Mouse (Mus musculus) cerebellum, postnatal 14 days (tissue): ENCODE measurements around the gene Camsap2.

Experiments used
- DNase-seq, 2 experiments: peaks; one replicate each; pipeline ENCODE4 v3.0.0; 2021; ENCODE audit warnings: mixed read lengths in 2 of 2

Gene Camsap2

GRCm38 (mm10) chr1:136345454-136346372 is at the start of gene Camsap2:
Gene Camsap2, minus strand, starts transcription at chr1:136346104.
- DNase-seq: peak; percentile 96 to 98

- DNase-seq: no peak
Observed at GRCm38 (mm10) chr1:136395073-136395472, 49.2 kb upstream of the Camsap2 start.

- peak; percentile 26 to 40 for DNase-seq
Observed at GRCm38 (mm10) chr1:136394506-136394905, 48.6 kb upstream of the Camsap2 start.

GRCm38 (mm10) chr1:136386914-136387313 is 41.0 kb upstream of the Camsap2 start:
- DNase-seq: no peak

GRCm38 (mm10) chr1:136381583-136381982 is 35.7 kb upstream of the Camsap2 start:
- peak; percentile 48 to 58 for DNase-seq

GRCm38 (mm10) chr1:136381169-136381568 is 35.3 kb upstream of the Camsap2 start:
- peak; percentile 59 to 61 for DNase-seq

GRCm38 (mm10) chr1:136380606-136381005 is 34.7 kb upstream of the Camsap2 start:
- DNase-seq: no peak

- no peak for DNase-seq
Observed at GRCm38 (mm10) chr1:136380161-136380560, 34.3 kb upstream of the Camsap2 start.

GRCm38 (mm10) chr1:136379261-136379660 is 33.4 kb upstream of the Camsap2 start:
- DNase-seq: no peak

GRCm38 (mm10) chr1:136365986-136366385 is 20.1 kb upstream of the Camsap2 start:
- DNase-seq: no peak

GRCm38 (mm10) chr1:136364711-136365110 is 18.8 kb upstream of the Camsap2 start:
- DNase-seq: peak; percentile 77 to 80

GRCm38 (mm10) chr1:136363035-136363434 is 17.1 kb upstream of the Camsap2 start:
- DNase-seq: no peak

- no peak for DNase-seq
Observed at GRCm38 (mm10) chr1:136362567-136362966, 16.7 kb upstream of the Camsap2 start.

- no peak for DNase-seq
Observed at GRCm38 (mm10) chr1:136361373-136361772, 15.5 kb upstream of the Camsap2 start.

- DNase-seq: no peak
Observed at GRCm38 (mm10) chr1:136360909-136361308, 15.0 kb upstream of the Camsap2 start.

GRCm38 (mm10) chr1:136358841-136359360 is 13.0 kb upstream of the Camsap2 start:
- no peak for DNase-seq

- DNase-seq: no peak
Observed at GRCm38 (mm10) chr1:136355651-136356050, 9.7 kb upstream of the Camsap2 start.

GRCm38 (mm10) chr1:136350699-136351200 is 4.8 kb upstream of the Camsap2 start:
- no peak for DNase-seq

- DNase-seq: no peak
Observed at GRCm38 (mm10) chr1:136348137-136348536, 2.2 kb upstream of the Camsap2 start.

GRCm38 (mm10) chr1:136347140-136347539 is 1.2 kb upstream of the Camsap2 start:
- DNase-seq: no peak

GRCm38 (mm10) chr1:136346373-136347035 is 600 bp upstream of the Camsap2 start:
- no peak for DNase-seq

GRCm38 (mm10) chr1:136344768-136345453 is 993 bp downstream of the Camsap2 start:
- DNase-seq: peak; percentile 76 to 81

- DNase-seq: no peak
Observed at GRCm38 (mm10) chr1:136344281-136344680, 1.6 kb downstream of the Camsap2 start.
